Mouse (Mus musculus) ES-E14 (cell line): ENCODE results near the gene Mknk1.
A peak's percentile ranks its signal among the peaks of the same experiment; 100 is the strongest.

Source experiments
- HCFC1 ChIP-seq: IDR thresholded peaks from 2 replicates; pipeline ENCODE4 v1.6.1; 2012; ENCODE audit warnings: low read length, inconsistent platforms, borderline replicate concordance; ENCODE audit not compliant: insufficient read depth
- MAFK ChIP-seq: IDR thresholded peaks from 2 replicates; pipeline ENCODE4 v1.6.1; 2014; ENCODE audit warnings: mild to moderate bottlenecking, low read depth, low read length, inconsistent platforms; ENCODE audit not compliant: insufficient read depth
- ZNF384 ChIP-seq: IDR thresholded peaks from 2 replicates; pipeline ENCODE4 v1.6.1; 2012; ENCODE audit warnings: low read depth, low read length, inconsistent platforms

DNA sequence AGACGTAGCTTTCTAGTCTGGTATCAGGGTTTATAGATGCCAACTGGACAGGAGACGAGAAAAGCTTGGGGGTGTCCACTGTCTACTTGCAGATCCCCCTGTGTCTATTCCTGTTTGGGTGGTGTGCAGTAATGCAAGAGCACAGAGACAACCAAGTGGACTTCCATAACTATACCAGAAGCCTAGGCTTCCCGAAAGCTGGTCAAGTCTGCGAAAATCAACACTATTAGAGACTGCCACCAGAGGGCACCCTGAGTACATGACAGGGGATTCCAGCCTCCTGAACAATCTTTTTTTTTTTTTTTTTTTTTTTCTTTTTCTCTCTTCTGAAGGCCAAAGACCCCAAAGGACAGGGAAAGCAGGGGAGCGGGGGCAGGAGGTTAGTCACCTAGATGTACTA lies 63.8 kb downstream of the Mknk1 start:
- TF ChIP-seq MAFK (no peak), HCFC1 (no peak), ZNF384 (peak; percentile 98)
